Mouse (Mus musculus): ENCODE results near the gene Serpine1. TPM values are rescaled to one million over a fixed set of nuclear protein-coding genes. Genes with fewer than 3 reads are reported as not detected.

Serpine1 gene
- polyA plus RNA-seq, 1 experiment = 9.7 TPM

DNA sequence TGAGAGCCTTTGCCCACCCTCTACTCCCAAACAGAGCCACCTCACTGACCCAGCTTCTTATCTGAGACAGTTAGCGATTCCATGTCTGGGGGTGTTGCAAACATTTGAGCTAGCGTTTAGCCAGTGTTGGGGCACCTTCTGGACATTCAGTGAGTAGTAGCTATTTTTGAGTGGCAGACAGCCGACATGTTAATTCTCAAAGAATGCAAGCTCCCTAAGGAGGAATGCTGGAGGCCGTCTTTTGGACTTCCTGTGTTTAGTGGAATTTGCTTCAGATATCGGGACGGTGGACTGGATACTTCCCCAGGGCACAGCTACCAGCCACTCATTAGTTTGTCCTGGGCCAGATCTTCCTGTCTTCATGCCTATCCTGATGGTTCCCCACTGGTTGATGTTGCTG is 6.5 kb upstream of the Serpine1 start:
- TF ChIP-seq POLR2A (IDR thresholded peaks at IDR 0.05; ENCODE audit: borderline replicate concordance, low read depth, low read length) = no peak
- H3K4me3 ChIP-seq (ENCODE audit: insufficient read depth, low read length) = no peak overlapping the region
- H3K4me1 ChIP-seq (ENCODE audit: control insufficient read depth, insufficient read depth, low read length) = peaks cover 45% of the 10 kb centered on the region
- H3K27ac ChIP-seq (ENCODE audit: insufficient read depth, low read depth, low read length) = no peak overlapping the region

DNA sequence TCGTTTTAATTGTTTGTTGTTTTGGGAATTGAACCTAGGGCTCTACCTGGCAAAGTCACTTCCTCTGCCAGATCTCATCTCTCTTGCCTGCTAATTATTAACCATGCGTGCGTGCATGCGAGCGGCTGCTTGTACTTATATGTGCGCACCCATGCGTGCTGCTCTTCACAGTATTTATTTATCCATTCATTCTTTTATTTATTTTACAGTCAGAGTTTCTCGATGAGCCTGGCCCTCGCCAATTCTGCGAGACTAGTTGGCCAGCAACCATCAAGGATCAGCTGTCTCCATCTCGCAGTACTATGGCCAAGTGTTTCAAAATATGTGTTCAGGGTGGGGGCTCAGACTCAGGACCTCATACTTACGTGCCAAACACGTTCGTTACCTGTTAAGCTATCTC is 6.0 kb upstream of the Serpine1 start:
- TF ChIP-seq CTCF (IDR thresholded peaks at IDR 0.05; ENCODE audit: low read depth, low read length) = no peak
- no peak for TF ChIP-seq POLR2A (IDR thresholded peaks at IDR 0.05; ENCODE audit: borderline replicate concordance, low read depth, low read length)
- peaks cover 48% of the 10 kb centered on the region for H3K4me1 ChIP-seq (ENCODE audit: control insufficient read depth, insufficient read depth, low read length)
- H3K27ac ChIP-seq (ENCODE audit: insufficient read depth, low read depth, low read length) = no peak overlapping the region
- H3K4me3 ChIP-seq (ENCODE audit: insufficient read depth, low read length) = no peak overlapping the region

DNA sequence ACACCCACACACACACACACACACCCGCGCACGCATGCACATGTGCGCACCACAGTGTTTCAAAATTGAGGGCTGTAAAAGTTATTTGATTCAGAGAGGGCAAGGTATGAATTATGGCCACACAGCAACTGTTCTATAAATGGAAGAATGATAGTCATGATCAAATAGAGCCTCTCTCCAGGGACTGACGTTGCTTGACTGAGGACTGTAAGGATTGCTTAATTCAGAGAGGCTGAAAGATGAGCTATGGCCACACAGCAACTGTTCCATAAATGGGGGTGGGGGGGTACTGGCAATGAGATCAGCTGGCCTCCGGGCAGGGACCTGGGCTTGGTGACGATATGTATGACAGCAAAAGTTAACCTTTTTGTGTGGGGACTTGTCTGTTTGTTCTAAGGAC is 5.1 kb upstream of the Serpine1 start:
- Histone ChIP-seq H3K27ac (ENCODE audit: insufficient read depth, low read depth, low read length) (no peak overlapping the region), H3K4me1 (ENCODE audit: control insufficient read depth, insufficient read depth, low read length) (peaks cover 54% of the 10 kb centered on the region), H3K4me3 (ENCODE audit: insufficient read depth, low read length) (no peak overlapping the region)
- TF ChIP-seq CTCF (IDR thresholded peaks at IDR 0.05; ENCODE audit: low read depth, low read length) (no peak), POLR2A (IDR thresholded peaks at IDR 0.05; ENCODE audit: borderline replicate concordance, low read depth, low read length) (no peak)

DNA sequence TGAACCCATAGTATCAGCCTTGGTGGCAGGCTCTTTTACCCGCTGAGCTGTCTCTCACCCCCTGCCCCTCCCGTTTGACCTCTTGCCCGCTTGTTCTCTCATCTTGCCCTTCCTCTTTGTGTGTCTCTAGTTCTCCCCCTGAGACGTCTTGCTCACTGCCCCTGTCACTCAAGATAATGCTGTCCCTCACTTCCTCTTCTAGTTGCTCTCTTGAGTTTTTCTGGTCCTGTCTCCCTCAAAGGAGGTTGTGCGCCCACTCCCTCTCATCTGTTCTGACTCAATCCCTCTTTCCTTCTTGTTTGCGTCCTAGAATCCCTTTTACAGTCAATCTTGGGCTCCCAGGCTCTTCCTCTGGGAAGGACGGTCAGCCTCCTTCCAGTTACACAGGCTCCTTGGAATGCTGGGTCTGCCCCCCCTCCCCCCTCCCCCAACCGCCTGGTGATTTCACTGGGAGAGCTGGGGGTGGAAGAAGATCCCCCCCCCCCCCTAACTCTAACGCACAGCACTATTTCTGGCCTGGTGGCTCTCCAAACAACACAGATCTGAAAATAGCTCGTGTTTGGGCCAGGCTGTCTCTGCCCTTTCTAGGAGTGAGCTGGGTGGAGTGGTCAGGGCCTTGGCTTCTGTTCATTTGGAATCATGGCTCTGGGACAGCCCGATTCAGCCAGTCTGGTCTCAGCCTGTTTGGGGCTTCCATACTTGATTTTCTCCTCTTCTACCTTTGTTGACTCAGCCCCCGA is 4.3 kb upstream of the Serpine1 start:
- no peak overlapping the region for H3K4me3 ChIP-seq (ENCODE audit: insufficient read depth, low read length)
- peaks cover 60% of the 10 kb centered on the region for H3K4me1 ChIP-seq (ENCODE audit: control insufficient read depth, insufficient read depth, low read length)
- no peak for TF ChIP-seq CTCF (IDR thresholded peaks at IDR 0.05; ENCODE audit: low read depth, low read length)
- TF ChIP-seq POLR2A (IDR thresholded peaks at IDR 0.05; ENCODE audit: borderline replicate concordance, low read depth, low read length) = no peak
- H3K27ac ChIP-seq (ENCODE audit: insufficient read depth, low read depth, low read length) = no peak overlapping the region

DNA sequence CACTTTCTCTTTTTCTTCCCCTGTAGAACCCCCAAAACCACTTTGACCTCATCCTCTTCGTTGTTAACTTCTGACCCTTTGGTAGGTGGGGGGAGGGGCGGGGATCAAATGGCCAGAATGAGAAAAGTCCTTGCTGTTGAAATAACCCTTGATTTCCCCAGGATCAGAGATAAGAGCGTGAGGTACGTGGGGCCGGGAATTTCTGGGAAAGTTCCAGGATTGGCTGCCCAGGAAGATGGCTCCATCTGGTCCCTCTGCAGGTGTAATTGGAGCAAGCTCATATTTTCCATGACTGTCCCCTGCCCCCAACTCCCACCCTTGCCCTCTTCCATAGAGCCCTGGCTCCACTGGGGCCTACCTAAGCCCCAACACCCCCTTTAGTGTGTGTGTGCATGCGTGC is 3.7 kb upstream of the Serpine1 start:
- no peak overlapping the region for H3K27ac ChIP-seq (ENCODE audit: insufficient read depth, low read depth, low read length)
- H3K4me3 ChIP-seq (ENCODE audit: insufficient read depth, low read length) = no peak overlapping the region
- TF ChIP-seq CTCF (IDR thresholded peaks at IDR 0.05; ENCODE audit: low read depth, low read length) = no peak
- no peak for TF ChIP-seq POLR2A (IDR thresholded peaks at IDR 0.05; ENCODE audit: borderline replicate concordance, low read depth, low read length)
- peaks cover 59% of the 10 kb centered on the region for H3K4me1 ChIP-seq (ENCODE audit: control insufficient read depth, insufficient read depth, low read length)

DNA sequence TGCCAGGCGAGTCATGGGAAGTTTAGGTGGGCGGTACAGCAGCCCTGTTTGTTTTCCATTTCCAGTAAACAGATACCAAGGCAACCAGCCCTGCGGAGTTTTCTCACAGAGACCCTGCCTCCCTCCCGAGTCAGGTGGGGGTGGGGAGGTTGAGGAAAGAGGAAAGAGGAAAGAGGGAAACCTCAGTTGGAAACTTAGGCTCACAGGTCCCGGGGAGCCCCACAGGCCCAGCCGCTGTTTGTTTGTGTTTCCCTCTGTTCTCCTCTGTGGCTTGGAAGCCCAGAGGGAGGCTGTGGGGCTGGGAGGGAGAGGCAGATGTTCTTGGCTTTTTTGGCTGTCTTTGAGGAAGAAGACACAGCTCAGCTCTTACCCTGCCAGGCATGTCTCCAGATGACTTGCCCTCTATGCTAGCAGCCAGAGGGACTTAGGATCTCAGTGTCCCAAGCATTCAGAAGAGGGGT is 2.2 kb upstream of the Serpine1 start:
- Histone ChIP-seq H3K4me3 (ENCODE audit: insufficient read depth, low read length) (no peak overlapping the region), H3K27ac (ENCODE audit: insufficient read depth, low read depth, low read length) (no peak overlapping the region), H3K4me1 (ENCODE audit: control insufficient read depth, insufficient read depth, low read length) (peaks cover 52% of the 10 kb centered on the region)
- TF ChIP-seq CTCF (IDR thresholded peaks at IDR 0.05; ENCODE audit: low read depth, low read length) (no peak), POLR2A (IDR thresholded peaks at IDR 0.05; ENCODE audit: borderline replicate concordance, low read depth, low read length) (no peak)

DNA sequence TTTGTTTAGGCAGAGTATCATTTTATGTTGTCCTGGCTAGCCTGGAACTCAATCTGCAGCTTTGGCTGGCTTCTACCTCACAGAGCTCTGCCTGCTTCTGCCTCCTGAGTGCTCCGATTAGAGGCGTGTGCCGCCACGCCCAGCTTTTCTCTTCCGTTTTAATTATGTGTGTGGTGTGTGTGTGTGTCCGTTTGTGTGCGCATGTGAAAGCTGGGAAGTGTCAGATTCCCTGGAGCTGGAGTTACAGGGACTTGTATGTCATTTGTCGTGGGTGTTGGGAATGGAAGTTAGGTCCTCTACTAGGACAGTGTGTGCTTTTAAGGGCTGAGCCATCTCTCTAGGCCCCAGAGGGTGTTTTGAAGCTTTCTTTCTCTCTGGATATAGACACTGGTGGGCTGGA is 1.1 kb upstream of the Serpine1 start:
- TF ChIP-seq POLR2A (IDR thresholded peaks at IDR 0.05; ENCODE audit: borderline replicate concordance, low read depth, low read length) = no peak
- TF ChIP-seq CTCF (IDR thresholded peaks at IDR 0.05; ENCODE audit: low read depth, low read length) = no peak
- Histone ChIP-seq H3K4me3 (ENCODE audit: insufficient read depth, low read length) (no peak overlapping the region), H3K4me1 (ENCODE audit: control insufficient read depth, insufficient read depth, low read length) (peaks cover 50% of the 10 kb centered on the region), H3K27ac (ENCODE audit: insufficient read depth, low read depth, low read length) (no peak overlapping the region)

DNA sequence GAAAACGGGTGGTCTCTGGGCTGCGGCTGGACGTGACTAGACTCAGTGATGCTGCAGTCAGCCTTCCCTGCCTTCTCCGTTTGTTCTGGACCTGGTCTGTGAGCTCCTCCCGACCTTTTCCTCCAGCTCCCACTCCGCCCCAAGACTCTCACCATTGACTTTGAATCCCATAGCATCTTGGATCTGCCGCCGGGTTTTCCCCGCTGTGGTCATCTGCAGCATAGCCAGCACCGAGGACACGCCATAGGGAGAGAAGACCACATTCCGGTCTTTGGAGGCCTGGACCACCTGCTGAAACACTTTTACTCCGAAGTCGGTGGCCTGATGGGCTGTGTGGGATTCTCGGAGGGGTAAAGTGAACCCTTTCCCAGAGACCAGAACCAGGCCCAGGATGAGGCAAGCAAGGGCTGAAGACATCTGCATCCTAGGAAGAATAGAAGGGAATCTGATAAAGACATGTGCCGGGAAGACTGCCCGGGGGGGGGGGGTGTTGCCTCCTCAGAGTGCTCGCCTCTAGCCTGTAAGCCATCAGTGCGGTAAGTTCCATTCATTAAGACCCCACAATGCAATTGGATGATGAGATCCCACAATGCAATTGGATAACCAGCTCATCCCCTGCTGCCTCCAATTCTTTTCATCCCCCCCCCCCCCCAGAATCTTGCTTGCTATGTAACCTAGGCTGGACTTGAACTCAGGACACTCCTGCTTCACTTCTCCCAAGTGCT is 1.0 kb downstream of the Serpine1 start:
- Histone ChIP-seq H3K4me1 (ENCODE audit: control insufficient read depth, insufficient read depth, low read length) (peaks cover 40% of the 10 kb centered on the region), H3K27ac (ENCODE audit: insufficient read depth, low read depth, low read length) (no peak overlapping the region), H3K4me3 (ENCODE audit: insufficient read depth, low read length) (no peak overlapping the region)
- TF ChIP-seq CTCF (IDR thresholded peaks at IDR 0.05; ENCODE audit: low read depth, low read length) (no peak), POLR2A (IDR thresholded peaks at IDR 0.05; ENCODE audit: borderline replicate concordance, low read depth, low read length) (no peak)

DNA sequence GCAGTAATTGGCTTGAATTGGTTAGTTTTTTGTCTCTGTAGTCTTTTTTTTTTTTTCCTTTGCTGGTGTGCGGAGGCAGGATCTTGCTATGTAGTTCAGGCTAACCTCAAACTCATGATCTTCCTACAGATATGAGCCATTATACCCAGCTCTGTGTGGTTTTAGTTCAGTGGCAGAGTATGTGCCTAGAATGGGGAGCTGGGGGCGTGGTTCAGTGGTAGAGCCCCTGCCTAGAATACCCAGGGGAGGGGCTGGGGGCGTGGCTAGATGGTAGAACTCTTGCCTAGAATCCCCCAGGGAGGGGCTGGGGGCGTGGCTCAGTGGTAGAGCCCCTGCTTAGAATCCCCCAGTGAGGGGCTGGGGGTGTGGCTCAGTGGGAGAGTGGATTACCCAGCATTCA is 3.4 kb downstream of the Serpine1 start:
- Histone ChIP-seq H3K4me3 (ENCODE audit: insufficient read depth, low read length) (no peak overlapping the region), H3K4me1 (ENCODE audit: control insufficient read depth, insufficient read depth, low read length) (peaks cover 23% of the 10 kb centered on the region), H3K27ac (ENCODE audit: insufficient read depth, low read depth, low read length) (no peak overlapping the region)
- TF ChIP-seq POLR2A (IDR thresholded peaks at IDR 0.05; ENCODE audit: borderline replicate concordance, low read depth, low read length) (no peak), CTCF (IDR thresholded peaks at IDR 0.05; ENCODE audit: low read depth, low read length) (no peak)

DNA sequence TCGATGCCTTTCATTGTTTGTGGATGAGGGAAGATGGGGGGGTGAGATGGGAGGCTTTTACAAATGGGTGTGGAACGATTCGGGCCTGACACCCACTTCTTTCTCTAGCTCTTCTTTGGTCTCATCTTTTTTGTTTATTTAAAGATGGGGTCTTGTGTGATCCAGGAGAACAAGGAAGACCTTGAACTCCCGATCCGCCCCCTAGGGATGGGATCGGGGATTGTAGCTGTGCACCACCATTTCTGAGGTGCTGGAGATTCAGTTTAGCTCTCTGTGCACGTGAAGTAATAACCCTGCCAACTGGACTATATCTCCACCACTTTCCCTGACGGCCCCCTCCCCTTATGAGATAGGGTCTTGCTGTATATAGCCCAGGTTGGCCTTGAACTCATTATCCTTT is 6.1 kb downstream of the Serpine1 start:
- peaks cover 18% of the 10 kb centered on the region for H3K4me1 ChIP-seq (ENCODE audit: control insufficient read depth, insufficient read depth, low read length)
- TF ChIP-seq POLR2A (IDR thresholded peaks at IDR 0.05; ENCODE audit: borderline replicate concordance, low read depth, low read length) = no peak
- no peak for TF ChIP-seq CTCF (IDR thresholded peaks at IDR 0.05; ENCODE audit: low read depth, low read length)
- no peak overlapping the region for H3K27ac ChIP-seq (ENCODE audit: insufficient read depth, low read depth, low read length)
- H3K4me3 ChIP-seq (ENCODE audit: insufficient read depth, low read length) = no peak overlapping the region
